Mouse (Mus musculus) kidney, embryonic 14.5 days (tissue): Measurements from ENCODE around the gene Lcn2. TPM values are rescaled to one million over a fixed set of nuclear protein-coding genes. Genes with fewer than 3 reads are reported as not detected.

Experiments
- ATAC-seq: fragments of 200-750 bp; cut with Nextera tagmentation; 2 replicates; pipeline ENCODE4 v1.8.0; 2017; ENCODE audit warnings: moderate number of reproducible peaks, mild to moderate bottlenecking, moderate TSS enrichment, moderate library complexity; ENCODE audit not compliant: low FRiP score, low TSS enrichment
- H3K27ac ChIP-seq: fragments of 300-500 bp; sonication (generic); 2 replicates; pipeline ENCODE4 v1.5.1; 2014; ENCODE audit warnings: low read depth, mild to moderate bottlenecking, low read length, moderate library complexity, mixed read lengths
- H3K27me3 ChIP-seq: fragments of 300-500 bp; sonication (generic); 2 replicates; pipeline ENCODE4 v1.6.1; 2014; ENCODE audit warnings: mild to moderate bottlenecking, low read length; ENCODE audit not compliant: control insufficient read depth, insufficient read depth
- H3K36me3 ChIP-seq: fragments of 300-500 bp; sonication (generic); 2 replicates; pipeline ENCODE4 v1.6.1; 2014; ENCODE audit warnings: low read length, mixed read lengths; ENCODE audit not compliant: control insufficient read depth, insufficient read depth
- H3K4me1 ChIP-seq: fragments of 300-500 bp; sonication (generic); 2 replicates; pipeline ENCODE4 v1.6.1; 2014; ENCODE audit warnings: low read length, mixed read lengths; ENCODE audit not compliant: control insufficient read depth, insufficient read depth
- H3K4me2 ChIP-seq: fragments of 300-500 bp; sonication (generic); replicated peaks from 2 replicates; pipeline ENCODE4 v1.6.1; 2014; ENCODE audit warnings: low read depth, mild to moderate bottlenecking, low read length
- H3K4me3 ChIP-seq: fragments of 300-500 bp; sonication (generic); 2 replicates; pipeline ENCODE4 v1.5.1; 2014; ENCODE audit warnings: mild to moderate bottlenecking, low read length
- H3K9ac ChIP-seq: fragments of 300-500 bp; sonication (generic); 2 replicates; pipeline ENCODE4 v1.6.1; 2014; ENCODE audit warnings: low read depth, mild to moderate bottlenecking, low read length, moderate library complexity
- H3K9me3 ChIP-seq: fragments of 300-500 bp; sonication (generic); 2 replicates; pipeline ENCODE4 v1.6.1; 2016; ENCODE audit warnings: low read length; ENCODE audit not compliant: control insufficient read depth
- WGBS: fragments of 180-500 bp; shearing (Covaris S2); extraction: QIAGEN DNeasy Blood & Tissue Kit; methylation state at CpG from one replicate; pipeline ENCODE4 v1.1.7; 2014; 5-methylcytosine and 5-hydroxymethylcytosine counted together
- polyA plus RNA-seq: library from polyadenylated mRNA; unstranded; fragments of >200 nt; fragmentation: Nextera tagmentation; extraction: Ambion mirVana; gene quantifications from 2 replicates; pipeline ENCODE4 v1.2.1, GENCODE M21; 2014

The Lcn2 gene
- polyA plus RNA-seq, 1 experiment from 2014 or later, result 1.6 TPM

GRCm38 (mm10) chr2:32396695-32397094 is 8.6 kb upstream of the Lcn2 start:
- peak overlapping the region; percentile 70 for H3K4me2 ChIP-seq
- no peaks in the 10 kb centered on the region; the same call in 1 of the 2 replicates for H3K9me3 ChIP-seq
- H3K36me3 ChIP-seq, result peaks cover 12% of the 10 kb centered on the region
- H3K27ac ChIP-seq, result peak overlapping the region; percentile 93; the same call in 1 of the 2 replicates
- ATAC-seq, result no peak
- H3K27me3 ChIP-seq, result no peaks in the 10 kb centered on the region
- peak overlapping the region; percentile 69 for H3K9ac ChIP-seq
- H3K4me3 ChIP-seq, result peak overlapping the region; percentile 74
- peaks cover 9% of the 10 kb centered on the region for H3K4me1 ChIP-seq
- 0% methylated on average over 15 of the region's 15 CpGs for WGBS

DNA sequence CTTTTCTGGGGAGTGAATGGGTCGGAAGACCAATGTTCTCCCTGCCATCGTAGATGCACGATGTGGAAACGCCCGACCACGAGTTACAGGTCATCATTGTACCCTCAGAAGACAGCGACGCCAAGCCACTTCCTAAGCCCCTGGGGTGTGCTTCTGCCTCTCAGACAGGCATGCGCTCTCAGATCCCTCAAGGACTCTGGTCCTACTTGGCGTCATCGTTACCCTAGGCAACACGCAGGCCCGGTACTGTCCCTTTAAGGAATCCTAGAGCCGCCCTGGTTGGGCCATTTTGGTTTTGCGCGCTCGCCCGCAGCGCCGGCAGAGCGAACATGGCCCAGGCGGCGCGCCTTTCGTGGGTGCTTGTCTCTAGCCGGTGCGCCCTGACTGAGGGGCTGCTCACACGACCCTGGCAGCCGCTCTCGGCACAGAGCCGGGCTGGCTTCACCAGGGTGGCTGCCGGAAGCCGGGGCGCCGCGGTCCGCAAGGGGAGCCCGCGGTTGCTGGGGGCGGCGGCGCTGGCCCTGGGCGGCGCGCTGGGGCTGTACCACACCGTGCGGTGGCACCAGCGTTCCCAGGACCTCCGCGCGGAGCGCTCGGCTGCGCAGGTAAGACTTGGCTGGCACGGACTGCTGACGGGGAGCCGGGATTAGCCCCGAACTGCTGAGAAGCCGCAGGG is 8.0 kb upstream of the Lcn2 start:
- peak overlapping the region; percentile 70 for H3K4me2 ChIP-seq
- H3K4me3 ChIP-seq, result peak overlapping the region; percentile 74
- peaks cover 6% of the 10 kb centered on the region for H3K36me3 ChIP-seq
- peaks cover 9% of the 10 kb centered on the region for H3K4me1 ChIP-seq
- peak overlapping the region; percentile 93 for H3K27ac ChIP-seq
- H3K27me3 ChIP-seq, result no peaks in the 10 kb centered on the region
- H3K9ac ChIP-seq, result peak overlapping the region; percentile 69
- ATAC-seq, result peak; percentile 95
- WGBS, result under 1% methylated on average over 59 of the region's 59 CpGs
- no peaks in the 10 kb centered on the region; the same call in 1 of the 2 replicates for H3K9me3 ChIP-seq

DNA sequence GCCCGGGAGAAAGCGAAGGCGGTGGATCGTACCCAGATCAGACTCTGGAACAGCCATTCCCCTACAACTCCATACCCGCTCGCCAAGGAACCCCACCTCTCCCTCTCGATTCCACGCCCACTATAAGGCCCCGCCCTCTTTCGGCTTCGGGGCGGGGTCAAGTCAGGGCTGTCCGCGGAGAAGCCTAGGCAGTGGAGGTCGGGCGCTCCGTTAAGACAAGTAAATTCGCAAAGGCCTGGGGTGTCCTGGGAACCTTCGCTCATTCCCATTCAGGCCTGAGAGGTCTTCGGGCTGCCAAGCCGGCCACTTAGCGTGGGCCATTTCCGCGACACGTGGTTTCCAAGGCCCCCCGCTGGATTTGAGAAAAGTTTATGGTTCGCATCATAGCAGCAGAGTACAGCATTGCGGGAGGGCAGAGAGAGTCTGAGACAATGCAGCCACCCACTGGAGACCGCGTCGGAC is 7.5 kb upstream of the Lcn2 start, which contains the start of gene Ptges2:
Ptges2 (plus strand) TSS at position 413 of the 462 bp plus-strand sequence.
- peaks cover under 1% of the 10 kb centered on the region; the same call in 1 of the 2 replicates for H3K36me3 ChIP-seq
- H3K9me3 ChIP-seq, result no peaks in the 10 kb centered on the region; the same call in 1 of the 2 replicates
- ATAC-seq, result peak; percentile 90
- peak within 1 kb of the TSS; percentile 93 for H3K27ac ChIP-seq
- H3K9ac ChIP-seq, result peak within 1 kb of the TSS; percentile 69
- H3K27me3 ChIP-seq, result no peaks in the 10 kb centered on the region
- peaks cover 9% of the 10 kb centered on the region for H3K4me1 ChIP-seq
- peak within 1 kb of the TSS; percentile 70 for H3K4me2 ChIP-seq
- WGBS, result under 1% methylated on average over 31 of the region's 31 CpGs
- peak within 1 kb of the TSS; percentile 74 for H3K4me3 ChIP-seq

- no peak for ATAC-seq
Measured at GRCm38 (mm10) chr2:32394973-32395372, 6.9 kb upstream of the Lcn2 start.

GRCm38 (mm10) chr2:32392063-32392462 is 4.0 kb upstream of the Lcn2 start:
- Histone ChIP-seq H3K4me1 (peaks cover 3% of the 10 kb centered on the region), H3K9ac (no peak overlapping the region), H3K9me3 (no peaks in the 10 kb centered on the region; the same call in 1 of the 2 replicates), H3K36me3 (no peaks in the 10 kb centered on the region), H3K4me3 (no peak overlapping the region), H3K27me3 (no peaks in the 10 kb centered on the region), H3K27ac (no peak overlapping the region), H3K4me2 (no peak overlapping the region)
- ATAC-seq, result no peak
- 84% methylated on average over 5 of the region's 5 CpGs for WGBS

More at GRCm38 (mm10) chr2:32394973-32395372, 6.9 kb upstream of the Lcn2 start:
- H3K27ac ChIP-seq, result peak overlapping the region; percentile 93
- 5% methylated on average over 8 of the region's 8 CpGs for WGBS
- H3K27me3 ChIP-seq, result no peaks in the 10 kb centered on the region
- no peaks in the 10 kb centered on the region for H3K36me3 ChIP-seq
- peak overlapping the region; percentile 70 for H3K4me2 ChIP-seq
- H3K9ac ChIP-seq, result peak overlapping the region; percentile 69
- no peaks in the 10 kb centered on the region; the same call in 1 of the 2 replicates for H3K9me3 ChIP-seq
- peak overlapping the region; percentile 74 for H3K4me3 ChIP-seq
- H3K4me1 ChIP-seq, result peaks cover 9% of the 10 kb centered on the region

DNA sequence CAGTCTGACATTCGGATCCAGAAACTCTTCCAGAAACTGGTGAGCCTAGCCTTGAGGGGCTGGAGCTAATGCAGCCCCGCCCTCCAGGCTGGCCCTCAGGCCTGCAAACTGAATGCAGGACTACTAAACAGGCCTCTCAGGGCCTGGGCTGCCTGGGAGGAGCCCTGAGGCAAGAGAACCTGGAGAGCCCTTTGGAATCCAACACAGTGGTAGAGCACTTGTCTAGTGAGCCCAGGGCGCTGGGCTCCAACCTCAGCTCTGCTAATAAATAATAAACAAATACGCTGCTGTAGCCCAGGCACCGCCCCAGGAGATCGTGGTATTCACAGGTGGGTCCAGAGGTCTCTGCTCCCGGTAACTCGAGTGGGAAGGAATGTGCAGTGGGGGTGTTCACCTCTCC is 2.8 kb upstream of the Lcn2 start:
- ATAC-seq, result no peak
- no peaks in the 10 kb centered on the region for H3K27me3 ChIP-seq
- H3K4me3 ChIP-seq, result no peak overlapping the region
- no peaks in the 10 kb centered on the region for H3K36me3 ChIP-seq
- H3K4me1 ChIP-seq, result no peaks in the 10 kb centered on the region
- 68% methylated on average over 8 of the region's 8 CpGs for WGBS
- no peak overlapping the region for H3K9ac ChIP-seq
- no peak overlapping the region for H3K27ac ChIP-seq
- no peaks in the 10 kb centered on the region; the same call in 1 of the 2 replicates for H3K9me3 ChIP-seq
- H3K4me2 ChIP-seq, result no peak overlapping the region

GRCm38 (mm10) chr2:32389157-32389556 is 1.1 kb upstream of the Lcn2 start:
- H3K9me3 ChIP-seq, result no peaks in the 10 kb centered on the region; the same call in 1 of the 2 replicates
- no peak overlapping the region for H3K9ac ChIP-seq
- H3K27me3 ChIP-seq, result no peaks in the 10 kb centered on the region
- no peak overlapping the region for H3K27ac ChIP-seq
- H3K4me2 ChIP-seq, result no peak overlapping the region
- no peaks in the 10 kb centered on the region for H3K36me3 ChIP-seq
- 72% methylated on average over 2 of the region's 2 CpGs for WGBS
- H3K4me1 ChIP-seq, result no peaks in the 10 kb centered on the region
- no peak for ATAC-seq
- no peak overlapping the region for H3K4me3 ChIP-seq

DNA sequence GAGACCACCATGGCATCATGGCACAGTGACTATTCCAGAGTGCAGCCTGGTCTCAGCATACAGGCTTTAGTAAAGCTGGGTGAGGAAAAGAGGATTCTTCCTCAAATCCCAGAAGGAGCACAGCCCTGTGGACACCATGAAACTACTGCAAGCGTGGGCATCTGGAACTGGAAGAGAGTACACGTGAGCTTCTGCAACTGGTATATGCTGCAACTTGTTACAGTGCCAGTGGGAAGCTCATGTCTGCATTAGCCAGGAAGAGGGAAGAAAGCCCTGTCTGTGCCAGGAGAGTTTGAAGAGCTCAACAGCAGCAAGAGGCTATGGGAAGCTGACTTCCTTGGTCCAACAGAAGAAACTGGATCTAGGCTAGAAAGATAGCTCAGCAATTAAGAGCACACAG is 5.4 kb downstream of the Lcn2 start:
- ATAC-seq, result no peak
- Histone ChIP-seq H3K4me2 (no peak overlapping the region), H3K27ac (no peak overlapping the region), H3K4me1 (peaks cover 5% of the 10 kb centered on the region; the same call in 1 of the 2 replicates), H3K27me3 (0 out of 2 replicates have a peak, but pooled peaks cover 4% of the 10 kb centered on the region), H3K9me3 (no peaks in the 10 kb centered on the region), H3K9ac (no peak overlapping the region), H3K4me3 (no peak overlapping the region), H3K36me3 (peaks cover 17% of the 10 kb centered on the region; the same call in 1 of the 2 replicates)
- WGBS, result 77% methylated on average over 2 of the region's 2 CpGs

- Histone ChIP-seq H3K36me3 (peaks cover 25% of the 10 kb centered on the region), H3K27me3 (0 out of 2 replicates have a peak, but pooled peaks cover 4% of the 10 kb centered on the region), H3K4me3 (peak within 1 kb of the TSS; percentile 68), H3K4me1 (peaks cover 5% of the 10 kb centered on the region; the same call in 1 of the 2 replicates), H3K27ac (no peak within 1 kb of the TSS), H3K9ac (peak within 1 kb of the TSS; percentile 55), H3K4me2 (peak within 1 kb of the TSS; percentile 97), H3K9me3 (no peaks in the 10 kb centered on the region)
- under 1% methylated on average over 46 of the region's 47 CpGs for WGBS
- ATAC-seq, result peak; percentile 94
Measured at GRCm38 (mm10) chr2:32381775-32382223, 6.3 kb downstream of the Lcn2 start, which contains the start of gene 1110008P14Rik. 1110008P14Rik (minus strand) TSS chr2:32381938.
